Mouse (Mus musculus) ES-E14 (cell line): ENCODE data around the gene Extl1.

Experiments
- CHD2 ChIP-seq: IDR thresholded peaks from 2 replicates; pipeline ENCODE4 v1.6.1; 2014; ENCODE audit warnings: mild to moderate bottlenecking, low read depth, low read length, inconsistent platforms
- HCFC1 ChIP-seq: IDR thresholded peaks from 2 replicates; pipeline ENCODE4 v1.6.1; 2012; ENCODE audit warnings: low read length, inconsistent platforms, borderline replicate concordance; ENCODE audit not compliant: insufficient read depth
- MAFK ChIP-seq: IDR thresholded peaks from 2 replicates; pipeline ENCODE4 v1.6.1; 2014; ENCODE audit warnings: mild to moderate bottlenecking, low read depth, low read length, inconsistent platforms; ENCODE audit not compliant: insufficient read depth
- ZC3H11A ChIP-seq: IDR thresholded peaks from 2 replicates; pipeline ENCODE4 v1.6.1; 2012; ENCODE audit warnings: low read depth, mild to moderate bottlenecking, inconsistent platforms, low read length, borderline replicate concordance
- ZNF384 ChIP-seq: IDR thresholded peaks from 2 replicates; pipeline ENCODE4 v1.6.1; 2012; ENCODE audit warnings: low read depth, low read length, inconsistent platforms

GRCm38 (mm10) chr4:134401856-134402570 lies 18.4 kb upstream of the Extl1 start:
- TF ChIP-seq HCFC1, result no peak
- TF ChIP-seq CHD2, result no peak
- no peak for TF ChIP-seq MAFK
- no peak for TF ChIP-seq ZC3H11A
- no peak for TF ChIP-seq ZNF384
